Comparison of ENCODE assay signal across 28 mouse cellular contexts in genomic region chr8:15470561-15470960, GRCm38 (mm10).
"Had no signal": no experiment of that assay in that cellular context is flagged by ENCODE, and none has a peak within 500 bp of the region (broad histone marks: within the 10 kb centered on the region; RNA-seq: fewer than 3 reads in every experiment).

No protein-coding gene starts in this region.

- H3K27ac ChIP-seq: embryonic facial prominence, embryonic 10.5 days; embryonic facial prominence, embryonic 12.5 days; embryonic facial prominence, embryonic 13.5 days; embryonic facial prominence, embryonic 15.5 days; forebrain, embryonic 10.5 days; forebrain, embryonic 12.5 days; forebrain, embryonic 13.5 days; forebrain, embryonic 15.5 days; gastrocnemius, adult 2 months; heart, adult 2 months had no signal

- H3K4me3 ChIP-seq: embryonic facial prominence, embryonic 10.5 days; embryonic facial prominence, embryonic 12.5 days; embryonic facial prominence, embryonic 13.5 days; embryonic facial prominence, embryonic 15.5 days; erythroblast, embryonic 14.5 days; forebrain, embryonic 10.5 days; forebrain, embryonic 12.5 days; forebrain, embryonic 13.5 days; forebrain, embryonic 15.5 days; gastrocnemius, adult 2 months; heart, adult 2 months had no signal

- H3K4me2 ChIP-seq: embryonic facial prominence, embryonic 12.5 days; embryonic facial prominence, embryonic 13.5 days; embryonic facial prominence, embryonic 15.5 days; forebrain, embryonic 12.5 days; forebrain, embryonic 13.5 days; forebrain, embryonic 15.5 days had no signal

- H3K9ac ChIP-seq: embryonic facial prominence, embryonic 12.5 days; embryonic facial prominence, embryonic 13.5 days; embryonic facial prominence, embryonic 15.5 days; forebrain, embryonic 12.5 days; forebrain, embryonic 13.5 days; forebrain, embryonic 15.5 days; forebrain, postnatal 0 days had no signal

- H3K27me3 ChIP-seq: embryonic facial prominence, embryonic 12.5 days; embryonic facial prominence, embryonic 13.5 days; embryonic facial prominence, embryonic 15.5 days; forebrain, embryonic 12.5 days; forebrain, embryonic 13.5 days; forebrain, embryonic 15.5 days had no signal

- ATAC-seq: forebrain, embryonic 13.5 days; forebrain, embryonic 14.5 days; forebrain, embryonic 15.5 days; forebrain, embryonic 16.5 days; forebrain, postnatal 0 days had no signal

- H3K9me3 ChIP-seq: embryonic facial prominence, embryonic 10.5 days; embryonic facial prominence, embryonic 12.5 days; embryonic facial prominence, embryonic 15.5 days; forebrain, embryonic 10.5 days; forebrain, embryonic 12.5 days; forebrain, embryonic 13.5 days; forebrain, embryonic 15.5 days had no signal

- H3K4me1 ChIP-seq: embryonic facial prominence, embryonic 10.5 days; embryonic facial prominence, embryonic 12.5 days; embryonic facial prominence, embryonic 13.5 days; embryonic facial prominence, embryonic 15.5 days; forebrain, embryonic 10.5 days; forebrain, embryonic 12.5 days; forebrain, embryonic 13.5 days; forebrain, embryonic 15.5 days had no signal

- DNase-seq: cerebellum, adult 2 months; cerebellum, adult 8-10 months; cerebellum, adult 9-10 months; cerebellum, adult 9-11 months; cerebellum, postnatal 10 days; cerebellum, postnatal 14 days; cerebellum, postnatal 25 days; cerebellum, postnatal 36 days; embryo, embryonic 11 days; forebrain, postnatal 0 days; gastrocnemius, adult 2 months; gastrocnemius, postnatal 10 days; gastrocnemius, postnatal 14 days; gastrocnemius, postnatal 25 days; gastrocnemius, postnatal 36 days; heart, adult 18-20 months; heart, adult 2 months had no signal

- H3K36me3 ChIP-seq: embryonic facial prominence, embryonic 10.5 days; embryonic facial prominence, embryonic 12.5 days; embryonic facial prominence, embryonic 13.5 days; embryonic facial prominence, embryonic 15.5 days; forebrain, embryonic 10.5 days; forebrain, embryonic 12.5 days; forebrain, embryonic 15.5 days had no signal
